Mouse (Mus musculus) forelimb bud, embryonic 11.5 days (tissue): ENCODE measurements around the gene Gm20509.
"Not testable (repeated sequence)": the region's sequence is repeated elsewhere in the genome, so short reads cannot be mapped to it uniquely, and the experiment has no call there.

Experiments used
- DNase-seq: peaks from one replicate; pipeline ENCODE4 v3.0.0-alpha.2; 2012; ENCODE audit warnings: low read depth, low spot score

The Gm20509 gene

DNA sequence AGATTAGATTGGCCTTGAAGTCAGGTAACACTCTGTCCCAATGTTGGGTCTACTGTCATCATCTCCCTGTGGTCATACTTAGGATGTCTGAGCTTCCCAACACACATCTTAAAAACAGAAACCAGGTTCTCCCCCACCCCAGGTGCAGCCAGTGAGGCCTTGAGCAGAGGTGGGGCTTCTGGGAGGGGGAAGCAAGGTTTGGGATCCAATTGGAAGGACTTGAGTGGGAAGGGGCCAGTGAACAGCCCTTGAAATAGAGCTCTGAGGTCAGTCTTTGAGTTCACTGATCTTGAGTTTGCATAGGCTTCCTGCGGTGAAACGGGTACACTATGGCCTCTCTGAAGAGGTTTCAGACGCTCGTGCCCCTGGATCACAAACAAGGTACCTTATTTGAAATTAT lies at the start of gene Gm20509:
Gm20509 (plus strand) TSS at position 290 of the 400 bp plus-strand sequence.
- DNase-seq = no peak

DNA sequence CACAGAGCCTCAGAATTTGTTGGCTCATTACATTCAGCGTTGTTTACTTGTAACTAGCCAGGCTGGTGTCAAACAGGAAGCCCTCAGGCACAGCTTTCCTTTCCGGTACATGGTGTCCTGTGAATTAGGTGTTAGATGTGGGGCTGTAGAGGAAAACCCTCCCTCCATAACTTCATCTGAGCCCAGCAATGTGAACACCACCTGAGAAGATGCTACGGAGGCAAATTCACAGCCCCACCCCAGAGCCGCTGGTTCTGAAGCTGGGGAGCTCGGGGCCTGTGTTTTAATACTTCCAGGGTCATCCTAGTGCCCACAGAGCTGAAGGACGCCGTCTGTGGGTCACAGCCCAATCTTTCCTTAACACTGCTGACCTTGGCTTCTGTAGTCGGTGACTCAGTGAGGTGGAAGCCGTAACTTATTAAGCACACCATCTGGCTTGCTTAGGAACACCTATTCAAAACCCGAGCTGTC lies 46.8 kb upstream of the Gm20509 start:
- DNase-seq = no peak

DNA sequence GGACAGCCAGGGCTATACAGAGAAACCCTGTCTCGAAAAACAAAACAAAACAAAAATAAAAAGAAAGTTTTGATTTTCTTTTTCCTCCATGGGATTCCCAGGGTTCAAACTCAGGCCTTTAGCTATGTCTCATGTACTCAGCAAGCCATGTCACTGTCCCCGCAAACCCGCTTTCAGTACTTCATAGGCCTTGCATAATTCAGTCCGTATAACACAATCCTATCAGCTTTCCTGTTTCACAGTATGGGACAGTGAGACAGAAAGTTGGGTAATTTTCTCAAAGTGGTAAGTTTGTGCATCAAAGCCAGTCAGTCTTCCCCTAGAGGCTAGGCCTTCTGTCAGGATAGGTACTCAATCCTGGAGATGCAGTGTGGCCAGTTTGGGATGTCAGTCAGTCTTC lies 43.0 kb upstream of the Gm20509 start:
- DNase-seq = no peak

DNA sequence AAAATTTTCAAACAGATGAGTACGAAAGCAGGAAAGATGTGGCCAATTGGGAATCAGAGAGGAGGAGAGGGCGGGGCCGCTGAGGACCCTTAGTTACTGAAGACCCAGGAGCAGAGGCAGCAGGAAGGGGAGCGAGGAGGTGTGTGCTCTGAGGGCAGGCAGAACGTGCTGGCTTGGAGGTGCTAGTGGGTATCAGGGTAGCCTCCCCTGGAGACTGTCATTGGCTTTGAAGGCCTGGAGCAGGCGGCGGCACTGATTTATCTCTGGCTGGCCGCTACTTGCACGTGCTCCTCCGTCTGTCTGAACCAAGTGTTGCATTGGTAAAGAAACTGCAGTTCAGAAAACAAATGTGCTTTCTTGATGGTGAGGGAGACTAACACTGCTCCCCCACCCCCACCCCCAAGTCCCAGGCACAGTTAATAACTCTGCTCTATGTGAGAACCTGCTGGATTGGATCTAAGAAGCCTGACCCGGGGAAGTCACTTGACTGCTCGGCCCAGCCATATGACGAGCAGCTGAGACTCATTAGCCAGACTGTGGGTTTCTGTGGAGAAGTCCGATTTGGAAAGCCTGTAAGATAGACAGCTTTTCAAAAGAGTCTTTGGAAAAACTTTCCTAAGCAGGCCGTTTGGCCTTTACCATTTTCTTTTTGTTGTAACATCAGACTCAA lies 38.5 kb upstream of the Gm20509 start:
- peak; percentile 62 for DNase-seq

DNA sequence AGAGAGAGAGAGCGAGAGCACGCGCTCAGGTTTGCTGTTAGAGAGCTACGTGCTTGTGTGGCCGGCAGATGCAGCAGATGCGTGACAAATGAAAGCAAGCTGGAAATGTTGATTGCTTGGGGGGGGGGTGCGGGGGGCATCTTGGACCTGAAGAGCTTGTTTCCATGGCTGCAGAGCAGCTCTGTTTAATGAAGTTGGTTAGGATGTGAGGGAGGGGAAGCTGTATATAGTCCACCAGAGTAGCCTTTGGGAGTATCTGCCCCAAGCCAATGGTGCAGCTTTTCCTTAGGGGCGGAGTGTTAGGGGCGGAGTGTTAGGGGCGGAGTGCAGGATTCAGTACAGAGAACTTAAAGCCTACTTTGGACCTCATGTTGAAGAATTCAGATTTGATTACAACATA lies 35.2 kb upstream of the Gm20509 start:
- DNase-seq = no peak

DNA sequence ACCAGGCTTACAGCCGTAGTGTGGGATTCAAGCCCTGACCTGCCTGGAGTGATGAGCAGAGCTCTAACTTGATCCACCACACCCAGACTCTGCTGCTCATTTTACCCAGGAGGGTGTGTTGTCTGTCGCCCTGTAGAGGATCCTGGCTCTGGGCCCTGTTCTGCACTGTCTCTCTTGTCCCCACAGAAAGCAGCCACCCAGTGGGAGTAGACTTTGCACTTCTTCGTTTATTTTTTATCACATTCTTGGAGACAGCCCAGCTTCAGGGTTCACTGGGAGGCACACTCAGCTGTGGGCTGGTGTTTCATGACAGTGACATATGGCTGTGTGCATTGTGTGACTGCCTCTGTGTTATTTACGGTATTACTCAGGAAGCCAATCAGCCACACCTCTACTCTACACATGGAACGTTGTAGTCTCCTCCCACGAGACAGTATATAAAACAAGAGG lies 34.0 kb upstream of the Gm20509 start:
- no peak for DNase-seq

DNA sequence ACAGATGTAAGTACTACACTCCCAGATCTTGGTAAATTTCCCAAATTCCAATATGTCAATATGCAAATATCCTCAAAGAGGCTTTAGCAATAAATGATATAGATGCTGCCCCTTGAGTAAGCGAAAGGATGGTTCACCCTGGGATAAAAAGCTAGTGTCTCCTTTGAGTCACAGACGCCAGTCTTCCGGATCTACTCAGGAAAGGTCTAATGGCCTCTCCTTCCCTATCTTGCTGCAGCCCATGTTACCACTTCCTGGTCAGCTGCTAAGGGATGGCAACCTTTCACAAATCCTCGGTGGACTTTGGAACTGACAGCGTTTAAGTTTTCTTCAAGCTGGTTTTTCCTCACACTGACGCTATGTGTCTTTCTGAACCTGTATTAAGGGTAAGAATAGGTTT lies 33.6 kb upstream of the Gm20509 start:
- DNase-seq = no peak

DNA sequence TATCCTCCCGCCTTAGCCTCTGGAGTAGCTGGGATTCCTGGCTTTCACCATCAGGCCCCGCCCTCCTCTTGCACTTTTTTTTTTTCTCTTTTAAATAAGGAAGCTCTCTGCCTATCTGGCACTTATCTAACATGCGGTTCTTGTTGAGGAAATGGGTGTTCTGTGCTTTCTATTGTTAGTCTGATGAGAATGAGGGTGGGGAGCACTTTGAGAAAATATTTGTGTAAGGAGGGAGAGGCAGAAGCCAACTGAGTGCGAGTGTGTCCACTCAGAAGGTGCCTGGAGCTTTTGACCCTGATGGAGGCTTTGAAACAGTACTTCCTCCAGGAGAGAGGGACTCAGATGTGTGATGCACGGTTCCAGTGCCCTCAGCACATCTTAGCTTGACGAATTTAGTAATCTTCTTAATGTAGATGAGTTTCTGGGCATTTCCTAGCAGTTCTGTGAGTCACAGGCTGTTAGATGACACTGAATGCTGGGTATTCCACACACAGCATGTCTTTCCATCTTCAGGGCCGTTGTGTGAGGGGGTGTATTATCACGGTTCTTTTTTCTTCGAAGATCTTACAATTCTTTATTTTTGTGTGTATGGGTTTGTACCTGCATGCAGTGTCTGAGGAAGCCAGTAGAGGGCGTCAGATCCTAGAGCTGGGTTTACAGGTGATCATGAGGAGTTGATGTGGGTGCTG lies 31.2 kb upstream of the Gm20509 start:
- DNase-seq = no peak

DNA sequence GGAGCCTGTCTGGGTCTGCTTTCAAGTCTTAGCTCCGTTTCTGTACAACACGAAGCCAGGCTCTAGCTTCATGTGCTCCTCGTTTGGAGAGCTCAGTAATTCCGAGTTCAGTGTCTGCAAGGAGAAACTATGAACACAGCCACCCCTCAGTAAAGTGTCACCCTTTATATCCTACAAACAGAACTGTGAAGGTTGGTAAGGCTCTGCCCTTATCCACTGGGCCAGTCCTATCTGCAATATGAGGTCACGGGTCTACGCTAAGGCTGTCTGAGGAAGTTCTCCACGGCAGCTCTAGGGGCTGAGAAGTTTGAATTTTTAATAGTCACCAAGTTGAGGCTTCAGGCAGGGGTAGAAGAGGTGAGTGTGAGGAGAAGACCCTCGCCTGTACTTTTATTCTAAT lies 29.8 kb upstream of the Gm20509 start:
- DNase-seq = no peak

DNA sequence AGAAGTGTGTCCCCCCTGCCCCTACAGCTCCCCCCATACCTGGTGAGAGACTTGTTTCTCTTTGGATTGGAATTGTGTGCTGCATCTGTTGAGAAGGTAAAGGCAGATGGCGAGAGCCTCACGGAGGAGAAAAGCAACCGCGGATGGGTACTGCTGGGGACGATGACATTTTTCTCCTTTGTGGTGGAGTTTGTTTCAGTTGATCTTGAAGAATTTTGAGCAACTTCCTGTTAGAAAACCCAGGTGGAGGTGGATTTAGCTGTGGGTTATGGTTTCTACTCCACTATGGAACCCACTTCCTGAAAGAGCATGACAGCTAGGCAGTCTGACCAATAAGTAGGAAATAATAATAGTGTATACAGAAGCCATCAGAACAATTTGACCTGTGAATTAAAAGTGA lies 29.1 kb upstream of the Gm20509 start:
- DNase-seq = no peak

DNA sequence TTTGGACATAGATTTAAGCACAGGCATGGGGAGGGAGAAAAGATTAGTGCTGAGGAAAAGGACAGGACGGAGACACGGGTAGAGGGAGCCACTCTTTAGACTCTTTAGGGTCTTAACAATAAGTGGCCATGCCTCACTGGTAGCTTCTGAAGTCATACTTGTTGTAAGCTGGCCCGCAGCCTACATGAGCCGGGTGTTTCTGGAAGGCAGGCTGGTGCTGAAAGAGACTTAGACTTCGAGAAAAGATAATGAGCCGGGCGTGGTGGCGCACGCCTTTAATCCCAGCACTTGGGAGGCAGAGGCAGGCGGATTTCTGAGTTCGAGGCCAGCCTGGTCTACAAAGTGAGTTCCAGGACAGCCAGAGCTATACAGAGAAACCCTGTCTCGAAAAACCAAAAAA lies 22.9 kb upstream of the Gm20509 start:
- DNase-seq = not testable (repeated sequence)

DNA sequence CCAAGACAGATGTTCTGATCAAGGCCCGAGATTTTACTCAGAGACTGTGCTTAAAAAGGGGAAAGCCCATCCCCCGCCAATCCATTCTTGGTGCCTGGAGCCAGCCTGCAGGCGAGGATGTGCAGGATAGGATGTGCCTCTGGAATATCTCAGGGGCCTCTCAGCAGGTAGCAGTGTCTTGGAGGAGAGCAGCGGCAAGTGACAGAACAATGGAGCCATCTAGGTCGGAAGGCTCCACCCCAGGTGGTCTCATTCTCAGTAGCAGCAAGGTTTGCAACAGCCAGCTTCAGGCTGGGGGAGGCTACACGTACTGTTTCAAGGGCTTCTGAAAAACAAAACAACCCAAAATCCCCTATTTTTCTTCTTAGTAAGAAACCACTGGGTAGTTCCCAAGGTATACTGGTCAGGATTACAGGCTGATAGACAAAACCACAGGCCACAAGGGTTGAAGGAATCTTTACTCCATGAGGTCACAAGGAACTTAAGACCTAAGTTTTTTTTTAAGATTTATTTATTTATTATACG lies 22.4 kb upstream of the Gm20509 start:
- no peak for DNase-seq

DNA sequence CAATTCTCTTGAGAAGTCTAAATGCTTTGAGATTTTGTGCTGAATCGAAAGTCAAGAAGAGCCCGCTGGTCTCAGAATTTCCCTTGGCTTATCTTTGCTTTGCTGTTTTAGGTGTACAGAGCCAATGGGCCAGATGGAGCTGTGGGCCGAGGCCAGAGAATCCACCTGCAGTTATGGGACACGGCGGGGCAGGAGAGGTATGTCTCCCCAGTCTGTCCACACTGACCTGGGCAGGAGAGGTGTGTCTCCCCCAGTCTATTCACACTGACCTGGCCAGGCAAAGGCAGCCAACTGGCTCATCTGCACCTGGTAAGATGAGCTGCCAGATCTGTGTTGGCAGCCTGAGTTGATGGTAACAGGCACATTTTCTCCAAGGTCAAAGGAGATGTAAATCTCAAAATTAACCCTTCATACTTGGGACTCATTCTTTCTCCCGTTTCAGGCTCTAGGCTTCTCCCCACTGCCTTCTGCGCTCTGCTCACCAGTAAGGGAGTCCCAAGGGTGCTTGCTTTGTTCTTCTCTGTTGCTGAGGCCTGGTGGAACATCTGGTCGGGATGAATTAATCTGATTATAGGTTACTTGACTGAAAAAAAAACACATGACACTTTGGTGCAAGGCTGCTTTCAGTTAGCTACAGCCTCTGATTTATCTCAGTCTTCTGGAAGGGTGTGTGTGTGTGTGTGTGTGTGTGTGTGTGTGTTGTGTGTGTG lies 19.8 kb upstream of the Gm20509 start:
- DNase-seq = no peak

DNA sequence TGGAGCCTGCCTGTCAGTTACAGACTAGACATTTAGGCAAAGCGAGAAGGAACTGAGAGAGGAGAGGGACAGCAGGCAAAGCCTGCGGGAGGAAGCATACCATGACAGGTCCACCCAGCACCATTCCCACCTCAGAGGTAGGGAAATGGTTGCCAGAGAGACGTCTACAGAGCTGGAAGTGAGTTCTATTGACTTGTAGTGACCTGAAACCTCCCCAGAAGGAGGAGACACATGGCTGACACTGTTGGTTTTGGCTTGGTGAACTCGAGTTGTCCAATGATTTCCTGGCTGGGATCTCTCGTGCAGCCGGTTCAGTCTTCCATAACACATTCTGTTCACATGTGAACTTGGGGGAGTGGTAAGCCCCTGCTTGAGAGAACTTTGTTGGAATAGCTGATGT lies 18.3 kb upstream of the Gm20509 start:
- no peak for DNase-seq

DNA sequence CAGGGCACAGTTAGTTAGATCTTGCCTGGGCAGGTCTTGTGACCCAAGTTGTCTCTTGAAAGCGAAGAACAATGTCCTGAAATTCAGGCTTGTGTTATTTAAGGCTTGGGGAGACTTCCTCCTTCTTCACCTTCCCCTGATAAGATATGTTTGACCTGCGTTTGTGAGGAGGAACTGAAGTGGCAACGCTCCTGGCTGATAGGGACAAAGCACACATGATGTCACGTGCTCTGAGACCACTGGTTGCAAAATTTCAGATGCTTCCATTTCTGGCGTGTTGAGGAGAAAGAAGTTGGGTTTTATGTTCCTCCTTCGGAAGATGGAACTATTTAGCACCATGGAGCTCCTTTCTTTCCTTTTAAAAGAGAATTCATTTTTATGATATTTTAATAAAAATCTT lies 16.4 kb upstream of the Gm20509 start:
- no peak for DNase-seq

DNA sequence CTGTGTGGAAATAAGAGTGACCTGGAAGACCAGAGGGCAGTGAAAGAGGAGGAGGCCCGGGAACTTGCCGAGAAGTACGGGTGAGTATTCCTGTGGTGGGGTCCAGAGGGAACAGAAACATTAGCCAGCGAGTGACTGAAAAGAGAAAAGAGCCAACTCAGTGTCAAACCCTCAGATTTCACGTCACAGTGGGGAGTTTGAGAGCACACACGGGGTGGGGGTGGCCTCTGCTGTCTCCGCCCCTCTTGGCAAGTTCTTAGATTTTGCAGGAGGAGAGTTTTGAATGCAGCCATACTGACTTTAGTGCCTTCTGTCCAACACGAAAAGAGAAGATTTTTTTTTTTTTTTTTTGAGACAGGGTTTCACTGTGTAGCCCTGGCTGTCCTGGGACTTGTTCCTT lies 15.1 kb upstream of the Gm20509 start:
- DNase-seq = no peak

DNA sequence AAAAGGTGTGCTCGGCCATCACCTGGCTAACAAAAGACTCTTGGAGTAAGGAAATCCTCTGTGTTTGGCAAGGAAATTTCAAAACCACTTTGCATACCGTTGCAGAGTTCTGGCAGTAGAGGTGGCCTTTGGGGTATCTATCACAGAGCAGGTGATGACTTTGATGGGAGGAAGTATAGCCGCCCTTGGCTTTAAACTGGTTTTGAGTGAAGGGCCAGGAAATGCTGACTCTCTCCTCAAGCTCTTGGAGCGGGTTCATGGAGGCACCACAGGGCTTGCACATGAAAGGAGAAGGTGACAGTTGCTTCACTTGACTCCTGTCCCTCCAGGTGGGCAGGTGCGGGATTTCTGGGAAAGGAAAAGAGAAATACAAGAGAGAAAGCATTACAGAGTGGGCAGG lies 14.7 kb upstream of the Gm20509 start:
- no peak for DNase-seq

DNA sequence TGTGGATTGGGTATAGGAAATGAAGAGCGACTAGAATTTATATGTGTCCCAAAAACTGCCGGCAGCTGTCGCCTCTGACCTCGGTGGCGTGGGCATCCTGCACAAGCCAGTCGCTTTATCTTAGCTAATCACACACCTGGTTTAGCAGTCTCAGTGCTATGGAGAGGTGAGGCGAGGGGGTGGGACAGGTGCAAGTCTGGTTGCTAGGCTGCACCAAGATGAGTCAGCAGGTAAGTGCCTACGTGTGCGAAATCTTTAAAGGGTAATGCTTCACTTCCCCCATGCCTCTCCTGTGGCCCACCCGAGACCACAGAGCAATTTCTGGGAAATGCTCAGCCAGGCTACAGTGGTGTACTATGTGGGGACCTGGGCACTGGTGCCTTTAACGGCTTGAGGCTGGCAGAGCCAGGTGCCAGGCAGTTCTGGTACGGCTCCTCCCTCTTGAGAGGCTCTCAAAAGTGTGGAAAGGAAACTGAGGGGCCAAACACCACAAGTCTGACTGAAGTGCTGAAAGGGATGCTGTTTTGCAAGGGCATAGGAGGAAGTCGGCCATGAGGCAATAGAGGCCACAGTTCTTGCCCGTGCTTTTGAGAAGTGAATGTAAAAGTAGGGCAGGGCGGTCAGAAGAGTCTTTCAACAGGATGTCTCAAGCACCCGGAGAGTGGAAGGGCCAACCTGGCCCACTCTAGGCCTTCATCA lies 12.9 kb upstream of the Gm20509 start:
- DNase-seq = no peak

DNA sequence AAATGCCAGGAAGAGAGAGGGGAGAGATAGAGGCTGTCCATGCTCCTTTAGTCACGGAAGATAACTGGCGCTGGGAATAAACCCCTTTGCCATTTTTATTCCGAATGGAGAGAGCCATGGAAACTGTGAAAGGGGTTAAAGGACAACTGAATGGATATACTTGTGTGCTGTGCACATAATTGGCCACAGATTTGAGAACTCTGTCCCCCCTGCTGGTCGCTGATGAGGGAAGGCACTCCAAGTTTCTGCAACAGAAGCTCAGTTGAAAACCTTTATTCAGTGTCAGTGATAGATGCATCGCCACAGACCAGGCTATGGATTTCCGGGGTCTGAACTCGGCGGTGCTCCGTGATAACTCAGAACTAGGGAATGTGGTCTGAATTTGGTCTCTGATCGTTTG lies 12.1 kb upstream of the Gm20509 start:
- DNase-seq = no peak

DNA sequence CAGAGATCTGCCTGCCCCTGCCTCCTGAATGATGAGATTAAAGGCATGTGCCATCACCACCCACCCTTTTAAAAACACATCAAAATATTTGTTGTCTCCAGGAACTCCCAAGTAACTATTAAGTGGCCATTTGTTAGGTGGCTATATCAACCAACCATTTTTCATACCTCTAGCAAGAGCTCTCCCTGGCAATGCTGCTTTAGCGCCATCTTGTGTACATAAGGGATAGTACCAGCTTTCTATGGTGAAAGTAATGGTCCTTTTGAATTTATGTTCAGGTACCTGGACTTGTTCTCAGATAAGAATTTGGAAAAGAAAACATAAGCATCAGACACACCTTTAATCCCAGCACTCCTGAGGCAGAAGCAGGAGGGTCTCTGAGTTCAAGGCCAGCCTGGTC lies 10.5 kb upstream of the Gm20509 start:
- peak; percentile 73 for DNase-seq

DNA sequence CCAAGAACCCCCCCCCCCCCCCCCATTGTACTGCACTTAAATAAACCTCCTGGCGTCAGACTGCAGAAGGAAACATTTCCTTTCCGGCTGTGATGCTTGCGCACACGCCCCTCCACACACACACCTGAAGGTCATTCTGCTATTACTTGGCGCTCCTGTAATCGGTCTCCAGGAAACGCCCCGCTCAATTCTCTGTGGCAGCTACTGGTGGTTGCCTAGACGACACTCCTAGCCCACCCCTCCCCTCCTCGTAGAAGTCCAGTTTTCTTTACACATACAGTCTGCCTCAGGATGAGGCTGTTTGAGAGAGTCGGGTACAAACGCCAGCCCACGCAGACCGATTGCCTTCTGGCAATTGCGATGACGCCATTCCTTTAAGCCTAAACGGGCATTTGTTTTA lies 7.7 kb upstream of the Gm20509 start:
- DNase-seq = peak; percentile 32

DNA sequence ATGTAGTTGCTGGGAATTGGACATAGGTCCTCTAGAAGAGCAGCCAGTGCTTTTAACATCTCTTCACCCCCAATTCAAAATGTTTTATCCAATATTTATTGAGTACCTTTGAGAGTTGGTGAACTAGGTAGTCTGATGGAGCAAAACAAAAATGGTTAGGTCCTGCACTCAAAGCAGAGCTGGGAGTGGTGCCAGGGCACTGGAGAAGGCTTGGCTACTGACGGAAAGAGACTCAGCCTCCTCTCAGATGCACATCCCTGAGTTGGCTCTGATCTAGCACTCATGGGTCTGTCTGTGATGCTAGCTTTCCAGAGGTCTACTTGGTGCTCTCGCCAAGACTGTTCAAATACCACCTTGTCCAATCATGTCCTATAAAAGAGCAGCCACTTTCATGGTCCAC lies 4.4 kb upstream of the Gm20509 start:
- DNase-seq = no peak
